Mouse (Mus musculus): Measurements from ENCODE around the gene Pigf. TPM values are rescaled to one million over a fixed set of nuclear protein-coding genes. Genes with fewer than 3 reads are reported as not detected.
A peak's percentile ranks its signal among the peaks of the same experiment; 100 is the strongest.

Pigf gene
- polyA plus RNA-seq, 1 experiment: 14.8 TPM

DNA sequence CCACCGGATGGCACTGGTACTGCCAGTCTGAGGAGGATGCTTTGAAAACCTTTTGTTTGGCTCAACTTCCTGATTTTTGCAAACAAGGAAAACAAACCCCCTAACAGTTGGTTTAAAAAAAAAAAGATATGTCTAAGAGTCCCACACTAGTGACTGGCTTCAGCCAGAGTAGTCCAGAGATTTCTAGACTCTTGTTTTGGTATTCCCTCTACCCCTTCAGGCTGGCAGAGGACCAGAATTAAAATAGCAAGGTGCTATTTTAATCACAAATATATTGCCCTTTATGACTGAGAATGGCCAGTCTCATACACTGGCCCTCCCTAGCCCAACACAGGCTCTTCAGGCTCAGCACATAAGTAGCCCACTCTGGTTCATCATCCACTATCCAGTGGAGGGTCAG, 30.5 kb upstream of the Pigf start:
- Histone ChIP-seq H3ac (ENCODE audit: control insufficient read depth, insufficient read length) (no peak overlapping the region), H3K79me2 (ENCODE audit: control insufficient read depth, insufficient read depth) (no peaks in the 10 kb centered on the region), H3K27me3 (ENCODE audit: control insufficient read depth, insufficient read depth, insufficient read length) (no peaks in the 10 kb centered on the region), H3K4me3 (no peak overlapping the region), H3K36me3 (ENCODE audit: control insufficient read depth, insufficient read depth) (no peaks in the 10 kb centered on the region), H3K4me2 (ENCODE audit: low read depth) (no peak overlapping the region)
- TF ChIP-seq MAX (IDR thresholded peaks at IDR 0.05; ENCODE audit: low read depth) (no peak), E2F4 (IDR thresholded peaks at IDR 0.05; ENCODE audit: insufficient read depth) (no peak), POLR2AphosphoS2 (IDR thresholded peaks at IDR 0.05; ENCODE audit: insufficient read length, low read depth) (no peak), MYOG (IDR thresholded peaks at IDR 0.05; ENCODE audit: control insufficient read depth in 1 of 3, insufficient read depth in 1 of 3, insufficient read length in 2 of 3, low read depth in 2 of 3) (no peak), CEBPB (IDR thresholded peaks at IDR 0.05; ENCODE audit: insufficient read depth, poor library complexity, severe bottlenecking) (no peak), USF1 (IDR thresholded peaks at IDR 0.05; ENCODE audit: low read depth) (no peak), MYOD1 (IDR thresholded peaks at IDR 0.05; ENCODE audit: control insufficient read depth in 1 of 3, insufficient read length in 2 of 3, low read depth in 2 of 3) (no peak), TCF12 (IDR thresholded peaks at IDR 0.05; ENCODE audit: insufficient read depth, poor library complexity, severe bottlenecking) (no peak), POLR2A (IDR thresholded peaks at IDR 0.05; ENCODE audit: insufficient read length, low read depth) (no peak), SRF (IDR thresholded peaks at IDR 0.05; ENCODE audit: control insufficient read depth, insufficient read length, low read depth) (no peak), REST (IDR thresholded peaks at IDR 0.05; ENCODE audit: insufficient read depth, insufficient read length) (no peak), TCF3 (IDR thresholded peaks at IDR 0.05; ENCODE audit: insufficient read length, low read depth) (no peak)

GRCm38 (mm10) chr17:87055051-87055459, 29.8 kb upstream of the Pigf start:
- no peaks in the 10 kb centered on the region for H3K27me3 ChIP-seq (ENCODE audit: control insufficient read depth, insufficient read depth, insufficient read length)
- no peaks in the 10 kb centered on the region for H3K79me2 ChIP-seq (ENCODE audit: control insufficient read depth, insufficient read depth)
- peak overlapping the region; percentile 14 for H3K4me2 ChIP-seq (ENCODE audit: low read depth)
- no peaks in the 10 kb centered on the region for H3K36me3 ChIP-seq (ENCODE audit: control insufficient read depth, insufficient read depth)
- no peak for TF ChIP-seq MYOG (IDR thresholded peaks at IDR 0.05; ENCODE audit: control insufficient read depth in 1 of 3, insufficient read depth in 1 of 3, insufficient read length in 2 of 3, low read depth in 2 of 3)
- no peak for TF ChIP-seq E2F4 (IDR thresholded peaks at IDR 0.05; ENCODE audit: insufficient read depth)
- TF ChIP-seq MYOD1 (IDR thresholded peaks at IDR 0.05; ENCODE audit: control insufficient read depth in 1 of 3, insufficient read length in 2 of 3, low read depth in 2 of 3): no peak
- no peak for TF ChIP-seq TCF12 (IDR thresholded peaks at IDR 0.05; ENCODE audit: insufficient read depth, poor library complexity, severe bottlenecking)
- no peak for TF ChIP-seq SRF (IDR thresholded peaks at IDR 0.05; ENCODE audit: control insufficient read depth, insufficient read length, low read depth)
- TF ChIP-seq POLR2A (IDR thresholded peaks at IDR 0.05; ENCODE audit: insufficient read length, low read depth): no peak
- no peak for TF ChIP-seq CEBPB (IDR thresholded peaks at IDR 0.05; ENCODE audit: insufficient read depth, poor library complexity, severe bottlenecking)
- no peak for TF ChIP-seq REST (IDR thresholded peaks at IDR 0.05; ENCODE audit: insufficient read depth, insufficient read length)
- no peak for TF ChIP-seq POLR2AphosphoS2 (IDR thresholded peaks at IDR 0.05; ENCODE audit: insufficient read length, low read depth)
- H3ac ChIP-seq (ENCODE audit: control insufficient read depth, insufficient read length): no peak overlapping the region
- no peak overlapping the region for H3K4me3 ChIP-seq

GRCm38 (mm10) chr17:87053921-87054320, 28.7 kb upstream of the Pigf start:
- TF ChIP-seq MYOG (IDR thresholded peaks at IDR 0.05; ENCODE audit: control insufficient read depth in 1 of 3, insufficient read depth in 1 of 3, insufficient read length in 2 of 3, low read depth in 2 of 3) (no peak), MYOD1 (IDR thresholded peaks at IDR 0.05; ENCODE audit: control insufficient read depth in 1 of 3, insufficient read length in 2 of 3, low read depth in 2 of 3) (no peak), MAX (IDR thresholded peaks at IDR 0.05; ENCODE audit: low read depth) (no peak), CEBPB (IDR thresholded peaks at IDR 0.05; ENCODE audit: insufficient read depth, poor library complexity, severe bottlenecking) (no peak), TCF12 (IDR thresholded peaks at IDR 0.05; ENCODE audit: insufficient read depth, poor library complexity, severe bottlenecking) (no peak), POLR2A (IDR thresholded peaks at IDR 0.05; ENCODE audit: insufficient read length, low read depth) (no peak), SRF (IDR thresholded peaks at IDR 0.05; ENCODE audit: control insufficient read depth, insufficient read length, low read depth) (no peak), REST (IDR thresholded peaks at IDR 0.05; ENCODE audit: insufficient read depth, insufficient read length) (no peak), E2F4 (IDR thresholded peaks at IDR 0.05; ENCODE audit: insufficient read depth) (no peak), USF1 (IDR thresholded peaks at IDR 0.05; ENCODE audit: low read depth) (no peak)
- Histone ChIP-seq H3K36me3 (ENCODE audit: control insufficient read depth, insufficient read depth) (no peaks in the 10 kb centered on the region), H3K4me2 (ENCODE audit: low read depth) (no peak overlapping the region), H3K79me2 (ENCODE audit: control insufficient read depth, insufficient read depth) (no peaks in the 10 kb centered on the region), H3K4me3 (no peak overlapping the region), H3ac (ENCODE audit: control insufficient read depth, insufficient read length) (no peak overlapping the region), H3K27me3 (ENCODE audit: control insufficient read depth, insufficient read depth, insufficient read length) (no peaks in the 10 kb centered on the region)

GRCm38 (mm10) chr17:87052432-87052831, 27.2 kb upstream of the Pigf start:
- Histone ChIP-seq H3K27me3 (ENCODE audit: control insufficient read depth, insufficient read depth, insufficient read length) (no peaks in the 10 kb centered on the region), H3K4me3 (no peak overlapping the region), H3K79me2 (ENCODE audit: control insufficient read depth, insufficient read depth) (no peaks in the 10 kb centered on the region), H3ac (ENCODE audit: control insufficient read depth, insufficient read length) (no peak overlapping the region), H3K4me2 (ENCODE audit: low read depth) (no peak overlapping the region), H3K36me3 (ENCODE audit: control insufficient read depth, insufficient read depth) (no peaks in the 10 kb centered on the region)
- no peak for TF ChIP-seq MYOD1 (IDR thresholded peaks at IDR 0.05; ENCODE audit: control insufficient read depth in 1 of 3, insufficient read length in 2 of 3, low read depth in 2 of 3)
- TF ChIP-seq TCF3 (IDR thresholded peaks at IDR 0.05; ENCODE audit: insufficient read length, low read depth): no peak
- TF ChIP-seq USF1 (IDR thresholded peaks at IDR 0.05; ENCODE audit: low read depth): no peak
- no peak for TF ChIP-seq MYOG (IDR thresholded peaks at IDR 0.05; ENCODE audit: control insufficient read depth in 1 of 3, insufficient read depth in 1 of 3, insufficient read length in 2 of 3, low read depth in 2 of 3)
- no peak for TF ChIP-seq POLR2AphosphoS2 (IDR thresholded peaks at IDR 0.05; ENCODE audit: insufficient read length, low read depth)
- no peak for TF ChIP-seq CEBPB (IDR thresholded peaks at IDR 0.05; ENCODE audit: insufficient read depth, poor library complexity, severe bottlenecking)
- no peak for TF ChIP-seq REST (IDR thresholded peaks at IDR 0.05; ENCODE audit: insufficient read depth, insufficient read length)
- TF ChIP-seq E2F4 (IDR thresholded peaks at IDR 0.05; ENCODE audit: insufficient read depth): no peak
- TF ChIP-seq SRF (IDR thresholded peaks at IDR 0.05; ENCODE audit: control insufficient read depth, insufficient read length, low read depth): no peak
- no peak for TF ChIP-seq MAX (IDR thresholded peaks at IDR 0.05; ENCODE audit: low read depth)
- TF ChIP-seq TCF12 (IDR thresholded peaks at IDR 0.05; ENCODE audit: insufficient read depth, poor library complexity, severe bottlenecking): no peak

All from myocyte (in vitro differentiated cells).